Mouse (Mus musculus) ovary, adult 10 weeks (tissue): ENCODE results near the gene Serpinh1. TPM values are rescaled to one million over a fixed set of nuclear protein-coding genes. Genes with fewer than 3 reads are reported as not detected.

Experiments
- polyA plus RNA-seq: library from polyadenylated mRNA; stranded (reverse); fragments of 350-450 nt; fragmentation: Illumina TruSeq; extraction: RNeasy Lipid Tissue Mini Kit (QIAGEN cat#74804); gene quantifications from one replicate; pipeline ENCODE4 v1.2.3, GENCODE M21; 2014

Serpinh1 gene
- 215 TPM for polyA plus RNA-seq

DNA sequence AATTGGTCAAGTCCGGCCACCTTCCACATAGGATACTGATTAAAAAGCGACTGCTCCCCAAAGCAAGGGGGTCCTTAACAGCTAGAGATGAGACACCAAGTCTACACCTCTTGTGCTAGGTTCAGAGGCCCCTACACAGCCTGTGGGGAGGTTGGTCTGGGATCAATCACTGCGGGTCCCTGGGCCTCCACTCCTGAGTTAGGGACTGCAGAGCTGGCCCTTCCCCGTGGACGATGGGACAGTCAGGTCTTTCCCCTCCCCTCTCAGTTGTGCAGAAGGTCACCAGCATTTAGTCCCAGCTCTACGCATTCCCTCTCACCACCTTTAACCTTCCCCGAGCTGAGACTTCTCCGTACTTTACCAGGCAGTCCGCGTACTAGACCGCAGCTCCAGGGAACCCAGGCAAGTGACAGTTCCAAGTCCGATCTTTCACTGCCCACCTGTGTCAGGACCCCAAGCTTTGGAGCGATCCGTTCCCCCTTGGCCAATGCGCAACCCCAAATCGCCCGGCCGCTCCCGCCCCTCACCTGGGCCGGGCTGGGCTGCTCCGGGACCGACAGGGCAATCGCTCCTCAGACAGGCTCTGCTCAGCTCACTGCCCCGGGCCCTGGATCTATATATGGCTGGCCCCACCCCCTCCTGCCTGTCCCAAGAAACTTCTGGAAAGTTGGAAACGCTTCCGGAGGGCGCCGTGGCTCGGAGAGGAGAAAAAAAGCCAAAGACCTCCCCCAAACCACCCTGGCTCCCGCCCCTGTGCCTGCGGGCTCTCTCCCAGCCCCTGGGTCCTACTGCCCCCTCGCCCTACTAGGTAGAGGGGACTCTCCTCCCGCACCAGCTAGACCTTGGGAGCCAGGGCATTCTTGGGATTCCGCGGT lies at the start of gene Serpinh1:
Gene Serpinh1 (minus strand): TSS at position 714 of the 875 bp plus-strand sequence.

GRCm38 (mm10) chr7:99381214-99382087 lies 28.4 kb upstream of the Serpinh1 start, which contains the start of gene Gdpd5:
Gdpd5 (plus strand) TSS chr7:99381414.

Other genes starting within 250 kb of the Serpinh1 start
- gene Uvrag, start 212.1 kb downstream of the Serpinh1 start, polyA plus RNA-seq = 19.9 TPM
- 2.9 TPM for gene Dgat2, start 170.5 kb downstream of the Serpinh1 start, polyA plus RNA-seq
- gene Mogat2, start 114.6 kb downstream of the Serpinh1 start, polyA plus RNA-seq = not detected
- gene Map6, start 85.8 kb downstream of the Serpinh1 start, polyA plus RNA-seq = 0.40 TPM
- gene Gdpd5, start 28.2 kb upstream of the Serpinh1 start, polyA plus RNA-seq = 0.31 TPM
- not detected for gene Klhl35, start 112.8 kb upstream of the Serpinh1 start, polyA plus RNA-seq
- gene Rps3, start 130.5 kb upstream of the Serpinh1 start, polyA plus RNA-seq = 1,328 TPM
- gene Arrb1, start 182.2 kb upstream of the Serpinh1 start, polyA plus RNA-seq = 11.7 TPM